Mouse (Mus musculus): ENCODE results near the gene Ptgir. TPM values are rescaled to one million over a fixed set of nuclear protein-coding genes. Genes with fewer than 3 reads are reported as not detected.

Gene Ptgir
- polyA plus RNA-seq, 1 experiment from 2014 or later, result 1.1 TPM

DNA sequence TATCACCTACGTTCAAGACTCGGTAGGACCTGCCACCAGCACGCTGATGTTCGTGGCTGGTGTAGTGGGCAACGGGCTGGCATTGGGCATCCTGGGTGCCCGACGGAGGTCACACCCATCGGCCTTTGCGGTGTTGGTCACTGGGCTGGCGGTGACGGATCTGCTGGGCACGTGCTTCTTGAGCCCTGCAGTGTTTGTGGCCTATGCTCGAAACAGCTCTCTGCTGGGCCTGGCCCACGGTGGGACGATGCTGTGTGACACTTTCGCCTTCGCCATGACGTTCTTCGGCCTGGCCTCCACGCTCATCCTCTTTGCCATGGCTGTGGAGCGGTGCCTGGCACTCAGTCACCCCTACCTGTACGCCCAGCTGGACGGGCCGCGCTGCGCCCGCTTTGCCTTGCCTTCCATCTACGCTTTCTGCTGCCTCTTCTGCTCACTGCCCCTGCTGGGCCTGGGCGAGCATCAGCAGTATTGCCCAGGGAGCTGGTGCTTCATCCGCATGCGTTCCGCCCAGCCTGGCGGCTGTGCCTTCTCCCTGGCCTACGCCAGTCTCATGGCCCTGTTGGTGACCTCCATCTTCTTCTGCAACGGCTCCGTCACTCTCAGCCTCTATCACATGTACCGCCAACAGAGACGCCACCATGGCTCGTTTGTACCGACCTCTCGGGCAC lies 734 bp downstream of the Ptgir start:
- no peaks in the 10 kb centered on the region for H3K27me3 ChIP-seq
- H3K27ac ChIP-seq, result no peak overlapping the region
- no peak overlapping the region for H3K9ac ChIP-seq (replicated peaks)
- no peaks in the 10 kb centered on the region for H3K36me3 ChIP-seq
- WGBS, result 89% methylated on average over 41 of the region's 41 CpGs
- ATAC-seq (ENCODE audit: insufficient number of reproducible peaks, insufficient read depth, low FRiP score, low TSS enrichment, low read depth), result no peak
- no peak overlapping the region for H3K4me3 ChIP-seq (replicated peaks)
- H3K4me2 ChIP-seq, result no peak overlapping the region
- H3K9me3 ChIP-seq, result no peaks in the 10 kb centered on the region
- peaks cover 30% of the 10 kb centered on the region for H3K4me1 ChIP-seq (replicated peaks)

DNA sequence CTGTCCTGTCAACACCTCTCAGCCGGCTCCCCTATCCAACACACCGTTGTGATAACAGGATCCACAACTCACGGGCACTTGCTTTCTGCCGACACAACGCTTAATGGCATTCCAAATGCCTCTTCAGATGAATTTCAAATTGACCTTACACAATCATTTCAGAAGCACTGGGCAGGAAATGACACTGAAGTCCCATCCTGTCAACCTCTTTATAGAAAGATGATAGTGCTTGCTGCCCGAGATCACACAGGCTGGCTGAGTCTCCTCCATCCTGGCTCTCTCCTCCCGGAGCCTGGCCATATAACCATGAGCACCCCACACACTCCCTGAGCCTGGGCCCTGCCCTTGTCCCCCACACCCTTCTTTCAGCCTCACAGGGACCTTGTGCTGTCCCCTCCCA lies 1.6 kb downstream of the Ptgir start:
- Histone ChIP-seq H3K4me2 (no peak overlapping the region), H3K9ac (replicated peaks) (no peak overlapping the region), H3K27ac (no peak overlapping the region), H3K27me3 (no peaks in the 10 kb centered on the region), H3K36me3 (no peaks in the 10 kb centered on the region), H3K4me3 (replicated peaks) (no peak overlapping the region), H3K9me3 (no peaks in the 10 kb centered on the region), H3K4me1 (replicated peaks) (peaks cover 35% of the 10 kb centered on the region)
- 78% methylated on average over 7 of the region's 7 CpGs for WGBS
- ATAC-seq (ENCODE audit: insufficient number of reproducible peaks, insufficient read depth, low FRiP score, low TSS enrichment, low read depth), result no peak

GRCm38 (mm10) chr7:16908367-16908766 lies 2.1 kb downstream of the Ptgir start:
- no peaks in the 10 kb centered on the region for H3K27me3 ChIP-seq
- no peak overlapping the region for H3K4me3 ChIP-seq (replicated peaks)
- H3K9ac ChIP-seq (replicated peaks), result no peak overlapping the region
- H3K9me3 ChIP-seq, result no peaks in the 10 kb centered on the region
- peaks cover 39% of the 10 kb centered on the region for H3K4me1 ChIP-seq (replicated peaks)
- ATAC-seq (ENCODE audit: insufficient number of reproducible peaks, insufficient read depth, low FRiP score, low TSS enrichment, low read depth), result no peak
- no peak overlapping the region for H3K27ac ChIP-seq
- H3K36me3 ChIP-seq, result peaks cover 3% of the 10 kb centered on the region; the same call in 1 of the 2 replicates
- WGBS, result 43% methylated on average over 11 of the region's 11 CpGs
- H3K4me2 ChIP-seq, result no peak overlapping the region

GRCm38 (mm10) chr7:16908859-16909258 lies 2.6 kb downstream of the Ptgir start:
- no peak for ATAC-seq (ENCODE audit: insufficient number of reproducible peaks, insufficient read depth, low FRiP score, low TSS enrichment, low read depth)
- H3K4me3 ChIP-seq (replicated peaks), result no peak overlapping the region

DNA sequence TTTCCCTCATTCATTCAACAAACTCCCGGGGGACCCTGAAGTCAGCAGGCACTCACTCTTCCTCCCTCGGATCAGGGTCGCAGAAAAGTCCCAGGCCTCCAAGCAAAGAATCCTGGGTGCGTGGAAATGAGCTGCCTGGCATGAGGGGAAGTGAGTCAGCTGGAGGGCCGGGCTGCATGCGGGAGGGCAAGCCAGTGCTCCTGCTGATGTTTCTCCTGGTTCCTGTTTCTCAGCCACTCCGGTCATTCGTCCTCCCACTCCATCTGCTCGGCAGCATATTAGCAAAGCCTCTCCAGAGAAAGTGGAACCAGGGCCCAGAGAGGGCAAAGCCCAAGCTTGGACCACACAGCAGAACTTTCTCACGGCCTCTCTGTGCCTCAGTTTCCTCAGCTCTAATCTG lies 3.6 kb downstream of the Ptgir start:
- 48% methylated on average over 10 of the region's 10 CpGs for WGBS
- Histone ChIP-seq H3K4me2 (no peak overlapping the region), H3K27ac (no peak overlapping the region), H3K9ac (replicated peaks) (no peak overlapping the region; the same call in 1 of the 2 replicates), H3K27me3 (no peaks in the 10 kb centered on the region), H3K36me3 (peaks cover 11% of the 10 kb centered on the region), H3K4me1 (replicated peaks) (peaks cover 39% of the 10 kb centered on the region), H3K9me3 (no peaks in the 10 kb centered on the region), H3K4me3 (replicated peaks) (no peak overlapping the region)
- ATAC-seq (ENCODE audit: insufficient number of reproducible peaks, insufficient read depth, low FRiP score, low TSS enrichment, low read depth), result no peak

More at GRCm38 (mm10) chr7:16908859-16909258, 2.6 kb downstream of the Ptgir start:
- H3K36me3 ChIP-seq, result peaks cover 3% of the 10 kb centered on the region; the same call in 1 of the 2 replicates
- no peak overlapping the region for H3K4me2 ChIP-seq
- no peaks in the 10 kb centered on the region for H3K9me3 ChIP-seq
- no peaks in the 10 kb centered on the region for H3K27me3 ChIP-seq
- H3K9ac ChIP-seq (replicated peaks), result no peak overlapping the region
- 70% methylated on average over 11 of the region's 11 CpGs for WGBS
- peaks cover 39% of the 10 kb centered on the region for H3K4me1 ChIP-seq (replicated peaks)
- H3K27ac ChIP-seq, result no peak overlapping the region

DNA sequence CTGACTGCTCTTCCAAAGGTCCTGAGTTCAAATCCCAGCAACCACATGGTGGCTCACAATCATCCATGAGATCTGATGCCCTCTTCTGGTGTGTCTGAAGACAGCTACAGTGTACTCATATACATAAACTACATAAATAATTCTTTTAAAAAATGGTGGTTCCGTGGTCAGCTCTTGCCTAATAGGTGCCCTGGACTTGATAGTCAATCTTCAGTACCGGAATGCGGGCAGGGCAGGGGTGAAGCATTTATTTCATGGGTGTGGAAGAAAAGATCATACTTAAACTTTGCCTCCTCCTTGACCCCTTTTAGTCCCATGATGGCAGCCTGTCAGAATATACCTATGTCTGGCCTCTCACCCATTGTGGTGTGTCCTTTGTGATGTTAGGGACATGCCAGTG lies 5.6 kb downstream of the Ptgir start:
- WGBS, result 92% methylated on average over 3 of the region's 3 CpGs
- Histone ChIP-seq H3K27ac (no peak overlapping the region), H3K4me2 (no peak overlapping the region), H3K4me1 (replicated peaks) (peaks cover 22% of the 10 kb centered on the region), H3K27me3 (no peaks in the 10 kb centered on the region), H3K36me3 (peaks cover 30% of the 10 kb centered on the region), H3K9ac (replicated peaks) (no peak overlapping the region), H3K9me3 (no peaks in the 10 kb centered on the region), H3K4me3 (replicated peaks) (no peak overlapping the region)
- ATAC-seq (ENCODE audit: insufficient number of reproducible peaks, insufficient read depth, low FRiP score, low TSS enrichment, low read depth), result no peak

GRCm38 (mm10) chr7:16912360-16912759 lies 6.1 kb downstream of the Ptgir start:
- Histone ChIP-seq H3K9ac (replicated peaks) (no peak overlapping the region), H3K4me3 (replicated peaks) (no peak overlapping the region), H3K9me3 (no peaks in the 10 kb centered on the region), H3K27ac (no peak overlapping the region), H3K36me3 (peaks cover 34% of the 10 kb centered on the region), H3K4me1 (replicated peaks) (peaks cover 20% of the 10 kb centered on the region), H3K27me3 (no peaks in the 10 kb centered on the region), H3K4me2 (no peak overlapping the region)
- WGBS, result 50% methylated on average over 6 of the region's 6 CpGs
- ATAC-seq (ENCODE audit: insufficient number of reproducible peaks, insufficient read depth, low FRiP score, low TSS enrichment, low read depth), result no peak

DNA sequence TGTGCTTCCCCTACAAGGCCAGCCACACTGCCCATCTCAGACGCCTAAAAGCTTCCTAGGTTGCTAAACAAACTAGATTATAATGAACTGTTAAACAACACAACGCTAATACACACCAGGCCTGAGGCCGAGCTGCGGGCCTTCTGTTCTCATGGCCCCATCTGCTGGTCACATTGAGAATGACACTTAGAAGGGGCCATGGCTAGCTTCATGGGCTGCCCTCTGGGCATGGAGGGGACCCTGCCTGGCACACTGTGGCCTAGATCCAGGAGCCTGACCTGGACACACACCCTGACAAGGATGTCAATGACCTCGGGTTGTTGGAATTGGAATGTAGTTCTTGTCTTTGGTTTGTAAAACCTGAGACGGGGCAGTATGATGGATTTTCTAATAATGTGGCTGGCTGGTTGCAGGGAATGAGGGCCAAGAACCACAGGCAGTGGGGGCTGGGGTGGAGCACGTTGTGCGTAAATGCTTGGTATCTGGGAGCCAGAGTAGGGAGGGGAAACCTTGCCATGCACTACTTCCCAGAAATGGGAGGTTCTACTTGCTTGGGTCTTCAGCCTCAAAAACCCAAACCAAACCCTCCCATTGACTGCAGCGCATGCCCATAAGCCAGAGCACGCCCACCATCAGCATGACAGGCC lies 7.6 kb downstream of the Ptgir start:
- Histone ChIP-seq H3K4me1 (replicated peaks) (peaks cover 20% of the 10 kb centered on the region), H3K36me3 (peaks cover 50% of the 10 kb centered on the region), H3K4me2 (no peak overlapping the region), H3K27ac (no peak overlapping the region), H3K9ac (replicated peaks) (no peak overlapping the region), H3K27me3 (no peaks in the 10 kb centered on the region), H3K9me3 (no peaks in the 10 kb centered on the region), H3K4me3 (replicated peaks) (no peak overlapping the region)
- ATAC-seq (ENCODE audit: insufficient number of reproducible peaks, insufficient read depth, low FRiP score, low TSS enrichment, low read depth), result peak; percentile 6
- 33% methylated on average over 10 of the region's 10 CpGs for WGBS

DNA sequence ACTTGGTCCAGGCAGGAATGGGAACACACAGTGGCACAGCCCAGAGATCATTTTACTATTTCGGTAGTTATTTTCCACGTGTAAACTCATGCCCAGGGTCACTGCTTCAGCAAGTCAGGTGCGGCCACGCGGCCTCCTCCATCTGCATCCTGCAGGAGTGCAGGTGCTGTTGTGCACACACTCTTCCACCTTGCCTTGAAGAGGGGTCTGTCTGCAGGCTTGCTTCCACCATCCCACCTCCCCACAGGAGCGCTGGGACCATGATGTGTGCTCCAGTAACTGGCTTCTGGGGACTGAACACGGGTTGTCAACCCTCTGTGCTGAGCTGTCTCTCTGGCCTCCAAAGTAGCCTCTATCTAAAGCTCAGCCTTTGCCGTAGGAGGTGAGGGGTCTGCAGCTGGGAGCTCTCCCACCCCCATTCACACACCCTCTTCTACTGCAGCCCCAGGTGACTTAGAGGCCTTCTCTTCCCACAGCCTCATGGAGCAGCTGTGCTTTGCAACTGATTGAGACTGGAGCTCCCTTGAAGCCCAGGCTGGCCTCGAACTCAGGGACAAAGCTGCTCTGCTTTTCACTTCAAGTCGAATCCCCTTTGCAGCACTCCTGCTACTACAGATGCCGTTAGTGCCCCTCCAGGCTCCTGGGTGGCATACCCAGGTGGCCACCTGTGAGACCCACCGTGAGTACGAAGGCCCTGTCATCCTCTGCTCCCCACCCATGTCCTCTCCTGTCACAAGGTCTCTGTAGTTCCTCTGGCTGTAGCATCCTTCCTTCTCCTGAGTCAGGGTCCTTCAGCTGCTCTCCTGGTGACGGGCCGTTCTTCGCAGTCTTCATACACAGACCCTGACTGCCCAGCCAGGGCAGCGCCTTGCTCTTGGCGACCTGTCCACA lies 8.4 kb downstream of the Ptgir start:
- Histone ChIP-seq H3K9ac (replicated peaks) (no peak overlapping the region), H3K27me3 (no peaks in the 10 kb centered on the region), H3K4me1 (replicated peaks) (peaks cover 24% of the 10 kb centered on the region), H3K27ac (no peak overlapping the region), H3K4me2 (no peak overlapping the region), H3K36me3 (peaks cover 58% of the 10 kb centered on the region), H3K9me3 (no peaks in the 10 kb centered on the region), H3K4me3 (replicated peaks) (no peak overlapping the region)
- no peak for ATAC-seq (ENCODE audit: insufficient number of reproducible peaks, insufficient read depth, low FRiP score, low TSS enrichment, low read depth)
- WGBS, result 86% methylated on average over 18 of the region's 18 CpGs

- Histone ChIP-seq H3K4me3 (replicated peaks) (no peak overlapping the region), H3K36me3 (peaks cover 64% of the 10 kb centered on the region), H3K27ac (no peak overlapping the region), H3K4me1 (replicated peaks) (peaks cover 30% of the 10 kb centered on the region), H3K9ac (replicated peaks) (no peak overlapping the region), H3K4me2 (no peak overlapping the region), H3K9me3 (no peaks in the 10 kb centered on the region), H3K27me3 (no peaks in the 10 kb centered on the region)
- no peak for ATAC-seq (ENCODE audit: insufficient number of reproducible peaks, insufficient read depth, low FRiP score, low TSS enrichment, low read depth)
- WGBS, result 92% methylated on average over 32 of the region's 32 CpGs
Observed at GRCm38 (mm10) chr7:16915461-16916340, 9.4 kb downstream of the Ptgir start.
